Mouse (Mus musculus) erythroblast, adult 5-6 weeks (primary cell): ENCODE data around the gene Zfp68. TPM values are rescaled to one million over a fixed set of nuclear protein-coding genes. Genes with fewer than 3 reads are reported as not detected.

Experiments used
- total RNA-seq, 2 experiments: library from RNA; stranded (forward) in 1 of 2; stranded (reverse) in 1 of 2; fragments of 150-400 nt in 1 of 2; fragments of 200-764, 138-1000 nt in 1 of 2; gene quantifications; 2 replicates each; pipeline versions ENCODE4 v1.2.3 to v1.2.4; 2015 to 2017; ENCODE audit warnings: low replicate concordance in 2 of 2

The Zfp68 gene
- total RNA-seq, 2 experiments from 2014 or later, result 6.3 to 14.3 TPM

Other genes starting within 250 kb of the Zfp68 start
- gene Zfp157, start 178.3 kb downstream of the Zfp68 start, total RNA-seq (2015; ENCODE audit: low replicate concordance), result 3.6 and 6.0 TPM in 2 replicates
- gene Zfp157, start 178.3 kb downstream of the Zfp68 start, total RNA-seq (2017; ENCODE audit: low replicate concordance), result 0.98 and 2.7 TPM in 2 replicates
- gene 1700123K08Rik, start 55.0 kb downstream of the Zfp68 start, total RNA-seq (2015; ENCODE audit: low replicate concordance), result not detected in 2 replicates
- not detected in 2 replicates for gene 1700123K08Rik, start 55.0 kb downstream of the Zfp68 start, total RNA-seq (2017; ENCODE audit: low replicate concordance)
- 1.3 and 4.4 TPM in 2 replicates for gene A430033K04Rik, start 3.1 kb upstream of the Zfp68 start, total RNA-seq (2015; ENCODE audit: low replicate concordance)
- gene A430033K04Rik, start 3.1 kb upstream of the Zfp68 start, total RNA-seq (2017; ENCODE audit: low replicate concordance), result 1.6 and 5.9 TPM in 2 replicates
- gene Fam20c, start 134.8 kb upstream of the Zfp68 start, total RNA-seq (2015; ENCODE audit: low replicate concordance), result 0.19 and 1.5 TPM in 2 replicates
- 0.60 and 3.3 TPM in 2 replicates for gene Fam20c, start 134.8 kb upstream of the Zfp68 start, total RNA-seq (2017; ENCODE audit: low replicate concordance)
- gene Gm5294, start 200.3 kb upstream of the Zfp68 start, total RNA-seq (2015; ENCODE audit: low replicate concordance), result not detected in 2 replicates
- gene Gm5294, start 200.3 kb upstream of the Zfp68 start, total RNA-seq (2017; ENCODE audit: low replicate concordance), result not detected in 2 replicates